Mouse (Mus musculus) adrenal gland, adult 8-10 months (tissue): ENCODE data around the gene Ttc9. TPM values are rescaled to one million over a fixed set of nuclear protein-coding genes. Genes with fewer than 3 reads are reported as not detected.
A peak's percentile ranks its signal among the peaks of the same experiment; 100 is the strongest.

Experiments
- DNase-seq: peaks from one replicate; pipeline ENCODE4 v3.0.0; 2022
- total RNA-seq, 4 experiments: library from RNA; stranded (reverse); gene quantifications; 2 replicates each; pipeline ENCODE4 v1.2.4; 2022

Gene Ttc9
- total RNA-seq, 4 experiments from 2014 or later = 3.3 to 4.7 (median 4.3) TPM

DNA sequence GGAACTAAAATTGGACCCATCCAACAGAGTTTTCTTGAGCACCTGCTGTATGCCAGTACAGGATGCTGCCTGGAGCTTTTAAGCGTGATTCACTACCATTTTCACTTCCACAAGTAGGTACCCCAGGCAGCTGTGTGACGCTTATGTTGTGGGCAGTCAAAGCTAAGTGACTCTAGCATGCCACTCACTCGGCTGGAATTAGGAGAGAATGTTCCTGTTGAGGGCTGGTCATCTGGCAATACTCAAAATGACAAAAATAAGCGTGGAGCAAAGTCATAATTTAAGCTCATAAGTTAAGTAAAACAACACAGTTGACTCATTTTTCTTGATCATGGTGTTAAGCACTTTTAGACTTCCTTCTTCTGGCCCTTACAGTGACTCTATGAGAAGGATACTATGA is 31.0 kb downstream of the Ttc9 start:
- no peak for DNase-seq

- DNase-seq = no peak
These were observed 32.1 kb downstream of the Ttc9 start for GRCm38 (mm10) chr12:81663116-81663515.

DNA sequence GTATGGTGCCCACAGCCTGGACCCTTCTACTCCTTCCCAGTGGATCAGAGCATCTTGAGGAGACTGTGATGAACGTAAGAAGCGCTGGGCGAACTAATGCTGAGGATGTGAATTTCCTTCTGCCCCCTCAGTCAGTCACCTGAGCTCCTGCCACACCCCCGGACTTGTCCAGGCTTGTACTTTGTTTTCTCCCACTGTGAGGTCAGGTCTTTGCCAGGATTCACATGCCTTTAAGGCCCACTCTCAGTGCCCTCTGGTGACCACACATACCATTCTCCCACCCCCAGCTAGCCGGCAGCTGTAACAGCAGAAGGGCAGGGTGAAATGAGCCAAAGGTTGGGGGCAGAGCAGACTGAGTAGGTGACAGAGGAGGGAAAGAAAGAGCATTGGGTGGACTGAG is 32.9 kb downstream of the Ttc9 start:
- DNase-seq = no peak

DNA sequence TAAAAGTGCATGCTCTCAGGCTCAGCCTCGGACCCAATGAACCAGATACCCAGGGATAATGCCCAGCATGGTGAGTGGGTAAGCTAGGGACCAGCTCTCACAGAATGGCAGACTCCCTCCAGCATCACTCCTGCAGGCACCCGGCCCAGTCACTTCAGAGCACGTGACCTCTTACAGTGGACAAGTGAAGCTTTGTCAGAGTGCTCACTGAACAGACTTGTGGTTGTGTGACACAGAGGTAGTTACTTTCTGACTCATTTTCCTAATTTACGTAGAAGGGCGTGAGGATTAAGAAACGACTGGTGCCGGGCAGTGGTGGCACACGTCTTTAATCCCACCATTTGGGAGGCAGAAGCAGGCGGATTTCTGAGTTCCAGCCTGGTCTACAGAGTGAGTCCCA is 37.4 kb downstream of the Ttc9 start:
- no peak for DNase-seq

- DNase-seq = no peak
These were observed 44.5 kb downstream of the Ttc9 start for GRCm38 (mm10) chr12:81675557-81675956.

DNA sequence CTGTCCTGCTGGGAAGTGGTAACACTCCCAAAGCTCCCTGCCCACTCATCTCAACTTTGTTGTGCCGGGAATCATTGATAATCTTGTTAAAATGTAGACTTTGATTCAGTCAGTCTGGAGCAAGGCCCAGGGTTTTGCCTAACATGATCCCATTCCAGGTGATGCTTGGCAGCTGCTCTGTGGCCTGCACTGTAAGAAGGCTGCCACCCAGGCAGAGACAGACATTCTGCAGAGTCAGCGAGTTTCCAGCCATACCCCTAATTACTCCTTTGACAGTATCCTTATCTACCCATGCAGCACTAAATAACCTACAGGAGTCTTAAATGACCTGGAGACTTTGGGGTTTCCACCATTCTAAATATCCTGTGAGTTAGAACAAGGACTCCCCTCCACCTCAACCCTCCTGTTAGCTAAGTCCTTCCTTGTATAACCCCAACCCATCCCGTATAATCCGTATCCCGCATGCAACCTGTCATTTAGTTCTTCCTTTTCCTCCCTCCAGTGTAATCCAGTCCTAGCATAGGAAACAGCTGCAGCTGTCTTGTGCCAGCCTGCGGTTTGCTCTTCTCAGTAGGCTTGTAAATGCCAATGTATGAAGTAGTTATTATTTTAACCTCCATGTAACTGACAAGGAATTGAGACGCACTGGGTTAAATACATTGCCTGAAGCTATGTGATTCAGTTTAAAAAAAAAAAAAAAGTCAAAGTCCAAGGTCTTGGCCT is 48.9 kb downstream of the Ttc9 start:
- no peak for DNase-seq

DNA sequence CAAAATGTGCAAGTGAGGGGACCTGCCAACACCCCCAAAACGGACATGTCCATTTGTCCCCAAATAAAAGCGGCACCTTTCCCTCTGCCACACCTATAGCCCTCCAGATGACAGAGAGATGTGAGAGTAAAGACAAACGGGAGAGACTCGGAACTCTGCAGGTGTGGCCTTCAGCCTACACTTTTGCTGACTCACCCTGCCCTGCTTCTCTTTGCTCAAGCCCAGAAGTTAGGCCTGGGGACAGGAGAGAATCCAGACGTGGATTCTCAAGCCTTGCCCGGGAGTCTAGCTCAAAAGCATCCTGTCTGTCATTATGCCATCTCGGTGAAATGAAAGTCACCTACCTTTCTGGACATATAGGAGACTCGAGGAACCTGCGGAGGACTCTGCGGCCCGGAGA is 52.3 kb downstream of the Ttc9 start:
- no peak for DNase-seq

GRCm38 (mm10) chr12:81684096-81684495 is 53.0 kb downstream of the Ttc9 start:
- DNase-seq = no peak

GRCm38 (mm10) chr12:81685981-81686380 is 54.9 kb downstream of the Ttc9 start:
- DNase-seq = no peak

DNA sequence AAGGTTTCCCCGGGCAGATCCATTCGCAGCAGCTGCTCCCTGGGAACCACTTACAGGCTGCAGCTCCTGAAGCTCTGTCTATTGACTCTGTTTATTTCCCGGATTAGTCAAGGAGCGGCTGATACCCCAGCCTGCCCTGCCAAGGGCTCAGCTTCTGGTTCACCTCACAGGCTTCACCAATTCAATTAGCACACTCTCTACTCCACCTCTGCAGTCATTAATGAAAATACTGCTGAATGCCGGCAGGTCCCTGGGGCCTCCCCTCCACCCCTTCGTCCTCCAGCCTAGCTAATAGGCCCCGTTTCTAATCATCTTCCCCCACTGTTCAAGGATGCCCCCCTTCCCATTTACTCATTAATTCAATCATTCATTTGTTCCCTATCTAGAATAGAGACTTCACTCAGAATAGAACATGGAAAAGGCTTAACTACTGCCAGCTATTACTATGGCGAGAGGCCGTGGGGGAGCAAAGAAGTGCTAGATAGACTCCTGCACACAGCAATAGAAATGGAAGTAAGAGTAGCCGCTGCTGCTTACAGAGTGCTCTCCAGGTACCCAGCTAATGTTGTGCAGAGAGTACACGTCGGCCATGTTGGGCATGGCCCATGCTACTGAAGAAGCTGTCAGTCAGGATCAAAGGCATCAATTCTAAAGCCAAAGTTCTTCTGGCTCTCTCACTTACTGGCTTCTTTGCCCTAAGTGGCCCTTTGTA is 55.5 kb downstream of the Ttc9 start:
- no peak for DNase-seq

- no peak for DNase-seq
These were observed 56.8 kb downstream of the Ttc9 start for GRCm38 (mm10) chr12:81687873-81688272.

DNA sequence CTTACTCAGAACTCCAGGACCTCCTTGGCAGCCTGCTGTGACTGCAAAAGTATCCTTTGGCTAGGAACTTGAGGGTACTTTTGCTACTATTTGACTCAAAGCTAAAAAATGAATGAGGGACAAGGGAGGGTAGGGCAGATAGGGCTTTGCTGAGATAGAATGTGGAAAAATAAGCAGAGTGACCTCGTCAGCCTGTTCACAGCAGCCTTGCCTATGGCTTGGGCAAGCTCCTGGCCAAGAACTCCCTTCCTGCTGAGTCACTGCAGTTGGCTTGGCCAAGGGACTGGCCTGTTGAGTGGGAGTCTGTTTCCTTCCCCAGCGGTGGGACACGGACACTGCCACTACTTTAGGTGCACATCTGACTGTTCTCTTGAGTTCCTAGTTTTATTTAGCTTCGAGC is 57.5 kb downstream of the Ttc9 start:
- peak; percentile 39 for DNase-seq

DNA sequence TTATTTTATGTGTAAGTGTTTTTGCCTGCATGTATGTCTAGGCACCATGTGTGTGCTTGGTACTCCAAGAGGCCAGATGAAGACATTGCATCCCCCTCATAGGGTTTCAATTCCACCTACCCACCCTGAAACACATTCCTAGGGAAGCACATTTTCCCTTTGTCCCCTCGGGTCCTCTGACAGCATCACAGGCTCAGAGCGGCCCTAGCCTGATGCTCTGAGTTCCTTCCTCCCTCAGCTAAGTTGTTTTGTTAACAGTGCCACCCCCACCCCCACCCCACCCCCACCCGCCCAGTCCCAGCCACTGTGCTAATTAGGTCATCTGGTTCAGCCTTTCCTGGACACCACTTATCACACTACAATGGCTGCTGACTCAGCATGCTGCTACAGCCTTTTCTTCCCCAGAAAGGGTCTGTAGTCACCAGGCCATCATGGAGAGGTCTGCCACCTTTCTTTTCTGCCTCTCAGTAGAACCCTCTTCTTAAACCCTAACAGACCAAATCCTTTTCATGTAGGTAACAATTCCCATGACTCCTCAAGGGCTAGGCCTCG is 58.5 kb downstream of the Ttc9 start:
- DNase-seq = no peak

- no peak for DNase-seq
These were observed 59.1 kb downstream of the Ttc9 start for GRCm38 (mm10) chr12:81690111-81690510.

DNA sequence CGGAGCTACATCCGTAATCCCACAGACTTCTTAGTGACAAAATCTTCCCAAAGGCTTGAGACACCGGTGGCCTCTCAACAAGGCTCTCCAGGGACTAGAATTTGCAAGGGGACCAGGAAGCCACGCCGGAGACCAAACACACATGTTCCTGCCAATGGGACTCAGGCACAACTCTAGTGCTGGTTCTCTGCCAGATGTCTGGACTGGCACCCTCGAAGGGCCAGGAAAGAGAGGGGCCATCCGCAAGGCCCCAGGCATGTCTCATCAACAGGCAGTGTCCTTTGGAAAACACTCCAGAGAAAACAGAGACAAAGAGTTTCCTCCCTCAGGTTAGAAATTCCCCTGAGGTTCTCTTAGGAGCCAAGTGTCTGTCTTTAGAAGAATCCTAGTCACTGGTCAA is 59.7 kb downstream of the Ttc9 start:
- peak; percentile 20 for DNase-seq

- DNase-seq = no peak
These were observed 60.2 kb downstream of the Ttc9 start for GRCm38 (mm10) chr12:81691177-81691730.

DNA sequence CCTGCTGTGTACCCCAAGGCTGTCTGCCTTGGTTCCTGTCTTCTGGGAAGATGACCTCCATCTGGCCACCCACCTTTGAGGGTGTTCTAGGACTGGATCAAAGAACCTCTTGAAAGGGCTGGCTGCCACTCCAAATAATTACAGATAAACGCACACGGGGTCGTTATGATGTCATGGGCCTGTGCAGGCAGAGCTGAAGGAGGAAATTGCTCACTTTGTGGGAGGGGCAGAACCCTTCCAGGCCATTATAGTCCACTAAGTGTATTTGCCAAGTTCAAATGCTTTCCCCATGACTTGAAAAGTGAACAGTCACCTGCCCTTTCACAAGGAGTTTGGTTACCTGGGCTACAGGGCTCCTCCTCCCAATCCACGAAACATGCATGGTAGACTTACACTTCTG is 67.0 kb downstream of the Ttc9 start:
- no peak for DNase-seq

GRCm38 (mm10) chr12:81702903-81703302 is 71.9 kb downstream of the Ttc9 start:
- DNase-seq = no peak

- DNase-seq = no peak
These were observed 81.6 kb downstream of the Ttc9 start for GRCm38 (mm10) chr12:81712618-81713017.
